Mouse (Mus musculus): ENCODE data around the gene Tcl1b5. TPM values are rescaled to one million over a fixed set of nuclear protein-coding genes. Genes with fewer than 3 reads are reported as not detected.
"Not testable (repeated sequence)": the region's sequence is repeated elsewhere in the genome, so short reads cannot be mapped to it uniquely, and the experiment has no call there.

Gene Tcl1b5
- polyA plus RNA-seq, 1 experiment from 2014 or later: not detected

DNA sequence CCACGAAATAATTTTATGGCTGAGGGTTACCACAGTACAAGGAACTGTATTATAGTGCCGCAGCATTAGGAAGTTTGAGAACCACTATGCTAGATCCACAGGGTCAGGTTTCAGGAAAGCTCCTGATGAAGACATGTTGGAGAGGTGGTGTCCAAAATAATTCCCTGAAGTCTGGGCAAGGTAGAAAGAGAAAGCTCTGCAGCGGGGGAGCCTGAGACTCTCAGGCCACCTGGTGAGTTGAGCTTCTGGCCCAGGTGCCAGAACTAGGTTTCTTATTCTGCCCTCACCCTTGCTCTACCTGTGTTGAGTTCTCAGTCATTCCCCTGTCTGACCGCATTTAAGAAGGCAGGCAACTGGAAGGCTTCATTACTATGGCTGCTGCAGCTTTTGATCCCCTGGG is 16.8 kb upstream of the Tcl1b5 start, which contains the start of gene Tcl1b1:
Tcl1b1 (plus strand) TSS at position 301 of the 400 bp plus-strand sequence.
- ATAC-seq (ENCODE audit: insufficient number of reproducible peaks, insufficient read depth, low FRiP score, low TSS enrichment, low read depth): no peak
- H3K27me3 ChIP-seq: no peaks in the 10 kb centered on the region
- 63% methylated on average over 4 of the region's 4 CpGs for WGBS
- no peaks in the 10 kb centered on the region for H3K36me3 ChIP-seq
- H3K9ac ChIP-seq: no peak within 1 kb of the TSS
- H3K4me1 ChIP-seq: no peaks in the 10 kb centered on the region
- H3K4me3 ChIP-seq: no peak within 1 kb of the TSS
- no peaks in the 10 kb centered on the region for H3K9me3 ChIP-seq
- H3K27ac ChIP-seq: no peak within 1 kb of the TSS
- no peak within 1 kb of the TSS for H3K4me2 ChIP-seq

- Histone ChIP-seq H3K27ac (no peak overlapping the region), H3K36me3 (no peaks in the 10 kb centered on the region), H3K4me2 (no peak overlapping the region), H3K4me1 (no peaks in the 10 kb centered on the region), H3K4me3 (no peak overlapping the region), H3K27me3 (no peaks in the 10 kb centered on the region), H3K9ac (no peak overlapping the region), H3K9me3 (no peaks in the 10 kb centered on the region)
- ATAC-seq (ENCODE audit: insufficient number of reproducible peaks, insufficient read depth, low FRiP score, low TSS enrichment, low read depth): no peak
- WGBS: 61% methylated on average over 3 of the region's 3 CpGs
Observed at GRCm38 (mm10) chr12:105166734-105167133, 9.4 kb upstream of the Tcl1b5 start.

DNA sequence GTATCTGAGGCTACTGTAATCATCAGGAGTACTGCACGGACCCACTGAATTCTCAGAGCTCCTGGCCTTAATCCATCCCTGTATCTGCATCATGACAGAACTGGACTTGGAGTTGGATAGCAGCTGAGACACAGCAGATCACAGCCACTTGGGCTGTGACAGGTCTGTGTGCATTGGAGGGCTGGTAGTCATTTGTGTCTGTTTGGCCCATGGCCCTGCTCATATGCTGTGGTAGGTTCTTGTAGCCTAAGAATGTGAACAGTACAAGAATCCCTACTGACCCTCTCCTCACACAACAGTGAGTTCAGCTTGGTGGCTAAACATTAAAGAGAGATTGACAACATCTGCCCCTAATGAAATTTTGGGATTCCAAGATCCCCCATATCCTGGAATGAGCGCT is 2.8 kb upstream of the Tcl1b5 start:
- Histone ChIP-seq H3K9me3 (no peaks in the 10 kb centered on the region), H3K36me3 (no peaks in the 10 kb centered on the region), H3K4me1 (no peaks in the 10 kb centered on the region), H3K27me3 (no peaks in the 10 kb centered on the region), H3K27ac (no peak overlapping the region), H3K4me3 (no peak overlapping the region), H3K9ac (no peak overlapping the region), H3K4me2 (no peak overlapping the region)
- no peak for ATAC-seq (ENCODE audit: insufficient number of reproducible peaks, insufficient read depth, low FRiP score, low TSS enrichment, low read depth)
- WGBS: 87% methylated on average over 2 of the region's 2 CpGs

DNA sequence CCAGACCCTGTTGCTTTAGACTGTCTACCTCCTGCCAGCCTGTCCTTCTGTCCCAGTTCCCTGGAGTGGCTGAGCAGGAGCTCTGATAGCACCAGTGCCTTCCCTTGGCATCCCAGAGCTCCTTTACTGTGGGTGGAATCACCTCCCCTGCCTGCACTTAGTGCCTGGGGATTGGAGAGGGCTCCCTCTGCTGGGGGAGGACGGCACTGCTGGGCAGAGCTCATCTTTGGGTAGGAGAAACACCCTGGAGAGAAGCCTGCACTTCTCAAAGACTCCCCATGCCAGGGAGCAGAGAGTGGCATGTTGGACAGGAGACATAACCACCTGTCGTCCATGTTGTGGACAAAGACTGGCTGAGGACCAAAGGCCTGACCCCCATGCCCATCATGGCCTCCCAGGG is 1.8 kb upstream of the Tcl1b5 start:
- not testable (repeated sequence) for H3K4me1 ChIP-seq; H3K4me2 ChIP-seq; H3K9ac ChIP-seq; ATAC-seq (ENCODE audit: insufficient number of reproducible peaks, insufficient read depth, low FRiP score, low TSS enrichment, low read depth); H3K36me3 ChIP-seq; H3K27me3 ChIP-seq; H3K4me3 ChIP-seq; H3K9me3 ChIP-seq; H3K27ac ChIP-seq
- 27% methylated on average over 2 of the region's 2 CpGs for WGBS

DNA sequence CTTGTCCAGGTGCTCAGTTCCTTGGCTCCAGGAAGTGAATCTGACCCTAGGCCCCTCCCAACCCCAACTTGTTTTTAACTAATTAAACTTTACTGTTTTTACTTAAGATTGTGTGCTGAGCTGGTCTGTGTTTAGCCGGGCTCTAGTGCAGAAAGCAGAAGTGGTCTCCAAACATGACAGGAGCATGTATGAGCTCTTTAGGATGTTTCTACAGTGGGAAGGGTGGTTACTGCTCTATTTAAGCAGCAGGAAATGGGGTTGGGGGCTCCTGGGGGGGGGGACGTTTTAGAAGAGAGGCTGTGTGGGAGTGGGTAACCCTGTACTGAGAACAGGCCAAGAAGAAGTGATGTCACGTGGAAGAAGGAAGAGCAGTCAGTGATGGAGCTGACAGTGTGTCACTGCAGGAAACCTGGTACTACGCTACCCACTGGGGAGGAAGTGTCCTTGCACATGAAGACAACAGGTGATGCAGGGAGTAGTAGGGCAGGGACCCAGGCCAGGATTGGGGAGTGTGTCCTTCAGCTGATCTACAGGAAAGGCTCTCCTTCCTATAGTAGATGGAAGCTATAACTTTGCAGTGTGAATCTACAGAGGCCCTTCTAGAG is 5.0 kb downstream of the Tcl1b5 start:
- not testable (repeated sequence) for H3K4me3 ChIP-seq; H3K4me1 ChIP-seq; H3K4me2 ChIP-seq; H3K9ac ChIP-seq; H3K36me3 ChIP-seq; H3K27me3 ChIP-seq; H3K9me3 ChIP-seq; ATAC-seq (ENCODE audit: insufficient number of reproducible peaks, insufficient read depth, low FRiP score, low TSS enrichment, low read depth); H3K27ac ChIP-seq
- WGBS: 70% methylated on average over 4 of the region's 4 CpGs

GRCm38 (mm10) chr12:105188980-105189379 is 12.8 kb downstream of the Tcl1b5 start:
- WGBS: 54% methylated on average over 2 of the region's 2 CpGs
- H3K9ac ChIP-seq; H3K4me1 ChIP-seq; H3K4me3 ChIP-seq; H3K27me3 ChIP-seq; H3K9me3 ChIP-seq; H3K27ac ChIP-seq; H3K4me2 ChIP-seq; H3K36me3 ChIP-seq; ATAC-seq (ENCODE audit: insufficient number of reproducible peaks, insufficient read depth, low FRiP score, low TSS enrichment, low read depth): not testable (repeated sequence)

DNA sequence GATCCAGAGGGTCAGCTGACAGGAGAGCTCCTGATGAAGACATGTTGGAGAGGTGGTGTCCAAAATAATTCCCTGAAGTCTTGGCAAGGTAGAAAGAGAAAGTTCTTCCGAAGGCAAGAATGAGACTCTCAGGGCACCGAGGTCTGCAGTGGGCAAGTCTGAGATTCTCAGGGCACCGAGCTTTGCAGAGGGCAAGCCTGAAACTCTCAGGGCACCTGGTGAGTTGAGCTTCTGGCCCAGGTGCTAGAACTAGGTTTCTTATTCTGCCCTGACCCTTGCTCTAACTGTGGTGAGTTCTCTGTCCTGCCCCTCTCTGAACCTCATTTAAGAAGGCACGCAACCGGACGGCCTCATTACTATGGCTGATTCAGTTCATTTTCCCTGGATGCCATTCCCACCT is 14.6 kb downstream of the Tcl1b5 start, which contains the start of gene Tcl1b3:
Tcl1b3 (plus strand) TSS at position 301 of the 400 bp plus-strand sequence.
- not testable (repeated sequence) for H3K27me3 ChIP-seq; ATAC-seq (ENCODE audit: insufficient number of reproducible peaks, insufficient read depth, low FRiP score, low TSS enrichment, low read depth); H3K4me1 ChIP-seq; H3K9me3 ChIP-seq; H3K36me3 ChIP-seq; H3K9ac ChIP-seq; H3K4me2 ChIP-seq; H3K27ac ChIP-seq; H3K4me3 ChIP-seq
- 94% methylated on average over 6 of the region's 6 CpGs for WGBS

DNA sequence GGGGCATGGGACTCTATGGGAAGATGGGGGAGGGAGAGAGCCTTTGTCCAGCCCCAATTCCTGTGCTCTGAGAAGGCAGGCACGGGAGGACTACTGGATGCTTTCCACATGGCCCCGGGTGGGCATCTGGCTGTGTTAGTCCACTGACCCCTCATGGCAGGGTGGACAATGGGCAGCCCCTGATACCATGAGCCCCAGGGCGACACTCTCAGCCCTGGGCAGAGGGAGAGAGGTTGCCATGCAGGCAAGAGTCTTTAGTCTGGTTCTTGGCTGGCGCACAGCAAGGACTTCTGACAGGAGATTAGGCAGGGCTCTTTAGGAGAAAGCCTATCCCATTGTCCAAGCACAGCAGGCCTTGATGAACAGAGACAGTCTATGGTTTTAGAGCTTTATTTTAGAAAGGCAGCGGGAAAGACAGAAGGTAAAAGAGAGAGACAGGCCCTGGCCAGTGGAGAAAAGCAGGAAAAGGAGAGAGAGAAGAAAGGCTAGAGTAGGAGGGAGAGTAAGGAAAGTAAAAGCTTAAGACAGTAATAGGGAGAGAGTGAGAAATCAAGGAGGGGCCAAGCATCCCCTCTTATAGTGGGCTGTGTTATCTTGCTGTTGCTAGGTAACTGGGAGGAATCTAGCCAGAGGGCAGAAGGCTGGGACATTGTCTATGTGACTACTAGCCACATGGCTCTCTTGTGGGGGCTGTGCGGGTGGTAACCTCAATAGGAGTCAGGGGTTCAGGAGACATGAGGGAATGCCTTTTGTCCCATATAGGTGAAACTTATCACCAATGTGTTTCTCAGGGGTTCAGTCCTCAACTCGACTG is 23.7 kb downstream of the Tcl1b5 start:
- 39% methylated on average over 7 of the region's 7 CpGs for WGBS
- not testable (repeated sequence) for H3K4me2 ChIP-seq; H3K4me1 ChIP-seq; ATAC-seq (ENCODE audit: insufficient number of reproducible peaks, insufficient read depth, low FRiP score, low TSS enrichment, low read depth); H3K27ac ChIP-seq; H3K36me3 ChIP-seq; H3K4me3 ChIP-seq; H3K9ac ChIP-seq; H3K27me3 ChIP-seq; H3K9me3 ChIP-seq

DNA sequence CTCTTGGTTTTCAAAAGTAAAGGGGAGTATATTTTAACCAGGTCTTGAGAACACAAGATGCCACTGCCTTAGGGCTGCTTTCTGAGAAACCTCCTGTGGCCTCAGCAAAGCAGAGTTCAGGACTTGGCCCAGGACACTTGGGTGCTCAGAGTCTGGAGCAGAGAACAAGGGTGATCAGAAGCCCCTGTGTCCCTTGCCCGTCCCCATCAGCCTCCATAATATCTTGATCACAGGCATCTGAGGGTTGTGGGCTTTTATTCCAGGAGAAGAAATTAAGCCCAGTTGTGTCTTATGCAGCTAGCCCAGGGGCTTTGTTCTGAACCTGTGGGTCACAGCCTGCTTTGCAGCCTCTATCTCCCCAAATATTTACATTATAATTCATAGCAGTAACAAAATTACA is 25.5 kb downstream of the Tcl1b5 start, which contains the start of gene Tcl1b4:
Tcl1b4 (plus strand) TSS at position 301 of the 400 bp plus-strand sequence.
- WGBS: 81% methylated on average over 1 of the region's 1 CpGs
- not testable (repeated sequence) for H3K4me2 ChIP-seq; H3K27me3 ChIP-seq; H3K36me3 ChIP-seq; H3K9ac ChIP-seq; ATAC-seq (ENCODE audit: insufficient number of reproducible peaks, insufficient read depth, low FRiP score, low TSS enrichment, low read depth); H3K4me1 ChIP-seq; H3K4me3 ChIP-seq; H3K27ac ChIP-seq; H3K9me3 ChIP-seq

- 71% methylated on average over 1 of the region's 1 CpGs for WGBS
- H3K27ac ChIP-seq: no peak overlapping the region
- no peaks in the 10 kb centered on the region for H3K9me3 ChIP-seq
- no peaks in the 10 kb centered on the region for H3K27me3 ChIP-seq
- no peak overlapping the region for H3K4me3 ChIP-seq
- no peak overlapping the region for H3K4me2 ChIP-seq
- no peaks in the 10 kb centered on the region for H3K36me3 ChIP-seq
- no peaks in the 10 kb centered on the region for H3K4me1 ChIP-seq
- ATAC-seq (ENCODE audit: insufficient number of reproducible peaks, insufficient read depth, low FRiP score, low TSS enrichment, low read depth): no peak
- no peak overlapping the region for H3K9ac ChIP-seq
Observed at GRCm38 (mm10) chr12:105207071-105207470, 30.9 kb downstream of the Tcl1b5 start.

DNA sequence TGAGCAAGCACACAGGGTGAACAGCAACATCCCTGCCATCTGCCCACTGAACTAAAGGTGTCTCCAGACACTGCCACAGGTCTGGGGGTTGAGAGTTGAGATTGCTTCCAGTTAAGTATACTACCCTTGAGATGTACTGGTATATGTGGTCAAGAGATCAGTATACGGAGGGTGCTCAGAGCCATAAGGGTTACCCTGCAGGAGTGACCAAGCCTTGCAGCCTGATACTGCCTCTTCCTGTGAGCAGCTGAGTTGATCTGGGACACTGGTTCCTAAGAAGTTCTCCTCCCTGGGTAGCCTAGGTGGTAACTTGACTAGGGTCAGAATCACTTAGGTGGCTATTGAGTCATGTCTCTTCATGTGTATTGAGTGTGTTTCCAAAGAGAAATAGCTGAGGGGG is 32.3 kb downstream of the Tcl1b5 start:
- H3K9me3 ChIP-seq: no peaks in the 10 kb centered on the region
- no peaks in the 10 kb centered on the region for H3K36me3 ChIP-seq
- no peak overlapping the region for H3K4me3 ChIP-seq
- H3K4me1 ChIP-seq: no peaks in the 10 kb centered on the region
- H3K27ac ChIP-seq: no peak overlapping the region
- H3K9ac ChIP-seq: no peak overlapping the region
- no peaks in the 10 kb centered on the region for H3K27me3 ChIP-seq
- no peak overlapping the region for H3K4me2 ChIP-seq
- WGBS: 93% methylated on average over 1 of the region's 1 CpGs
- ATAC-seq (ENCODE audit: insufficient number of reproducible peaks, insufficient read depth, low FRiP score, low TSS enrichment, low read depth): no peak

GRCm38 (mm10) chr12:105209231-105209630 is 33.1 kb downstream of the Tcl1b5 start:
- no peaks in the 10 kb centered on the region for H3K27me3 ChIP-seq
- 95% methylated on average over 7 of the region's 7 CpGs for WGBS
- H3K9me3 ChIP-seq: no peaks in the 10 kb centered on the region
- H3K4me2 ChIP-seq: no peak overlapping the region
- H3K4me3 ChIP-seq: no peak overlapping the region
- H3K36me3 ChIP-seq: no peaks in the 10 kb centered on the region
- H3K4me1 ChIP-seq: no peaks in the 10 kb centered on the region
- H3K27ac ChIP-seq: no peak overlapping the region
- no peak overlapping the region for H3K9ac ChIP-seq
- no peak for ATAC-seq (ENCODE audit: insufficient number of reproducible peaks, insufficient read depth, low FRiP score, low TSS enrichment, low read depth)

Data from embryonic facial prominence, embryonic 13.5 days (tissue).